Mouse (Mus musculus) lung, postnatal 0 days (tissue): ENCODE results near the gene Gcdh.
A peak's percentile ranks its signal among the peaks of the same experiment; 100 is the strongest.

Source experiments
- CTCF ChIP-seq: IDR thresholded peaks from 2 replicates; pipeline ENCODE4 v1.5.1; 2016; ENCODE audit warnings: antibody characterized with exemption, mild to moderate bottlenecking
- EP300 ChIP-seq: IDR thresholded peaks from 2 replicates; pipeline ENCODE4 v1.6.1; 2016; ENCODE audit warnings: antibody characterized with exemption, mild to moderate bottlenecking, control low read depth

- no peak for TF ChIP-seq EP300
- TF ChIP-seq CTCF: 0 out of 2 replicates have a peak, but pooled peaks have one; percentile 2
Measured at GRCm38 (mm10) chr8:84912895-84913501, 19.3 kb upstream of the Gcdh start.
